Mouse (Mus musculus): Measurements from ENCODE around the gene Mpv17l.

- TF ChIP-seq CTCF (IDR thresholded peaks at IDR 0.05; ENCODE audit: low read depth), result no peak
- TF ChIP-seq EP300 (IDR thresholded peaks at IDR 0.05; ENCODE audit: low read depth), result no peak
These were observed 69.1 kb downstream of the Mpv17l start for GRCm38 (mm10) chr16:13972051-13972450.
